25 mouse cellular contexts compared by ENCODE assay signal in the genomic region with DNA sequence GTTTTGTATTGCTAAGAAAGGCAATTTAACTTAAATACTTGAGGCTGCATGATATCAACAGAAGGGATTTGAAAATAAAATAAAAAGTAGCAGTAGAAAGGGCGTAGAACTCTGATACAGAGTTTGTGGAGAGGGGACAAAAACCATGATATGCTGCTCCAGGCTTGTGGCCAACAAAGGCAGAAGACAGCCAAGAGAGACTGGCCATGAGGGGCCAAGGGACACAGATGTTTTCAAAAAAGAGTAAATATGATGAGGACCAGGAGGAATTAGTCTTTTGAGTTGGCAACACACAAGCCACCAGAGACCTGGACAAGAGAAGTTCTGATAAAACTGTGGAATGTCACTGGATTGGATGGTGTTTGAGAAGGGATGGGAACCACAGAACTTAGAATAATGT.
DNase-seq lines count a peak whose midpoint lies in the region; ATAC-seq and TF ChIP-seq lines count a peak whose summit lies in the region.
"Had no signal": no experiment of that assay in that cellular context is flagged by ENCODE, and none has a peak within 500 bp of the region (broad histone marks: within the 10 kb centered on the region; RNA-seq: fewer than 3 reads in every experiment).

No protein-coding gene starts in this region.

- no peak overlapping the region for H3K27ac ChIP-seq in kidney, embryonic 14.5 days (ENCODE audit: low read depth, low read length)
- H3K27ac ChIP-seq in gastrocnemius, adult 2 months, result no peak overlapping the region
- H3K27ac ChIP-seq: forebrain, embryonic 15.5 days; hindbrain, postnatal 0 days; left cerebral cortex, adult 2 months; limb, embryonic 15.5 days; midbrain, embryonic 13.5 days had no signal

- WGBS in kidney, embryonic 14.5 days, result 89% methylated on average over 1 of the region's 1 CpGs

- no peaks in the 10 kb centered on the region for H3K27me3 ChIP-seq in kidney, embryonic 14.5 days (ENCODE audit: control insufficient read depth, insufficient read depth, low read length)
- H3K27me3 ChIP-seq: CH12.LX; forebrain, embryonic 15.5 days; limb, embryonic 15.5 days; midbrain, embryonic 13.5 days; Patski had no signal

- no peak for TF ChIP-seq CTCF in gastrocnemius, adult 2 months (IDR thresholded peaks at IDR 0.05)

- H3K4me1 ChIP-seq in kidney, embryonic 14.5 days (ENCODE audit: control insufficient read depth, insufficient read depth, low read length), result no peaks in the 10 kb centered on the region
- H3K4me1 ChIP-seq: forebrain, embryonic 15.5 days; midbrain, embryonic 13.5 days had no signal

- peak; percentile 14 to 23 for DNase-seq in kidney, postnatal 4 days
- DNase-seq in gastrocnemius, adult 2 months, result peak; percentile 49
- peak; percentile 35 for DNase-seq in gastrocnemius, postnatal 14 days
- peak; percentile 54 to 61 for DNase-seq in heart, postnatal 14 days
- no peak for DNase-seq in left cerebral cortex, adult 18-20 months (ENCODE audit: low spot score in 2 of 2)
- DNase-seq: B cell, adult 2 months; cerebellum, adult 11 months; cerebellum, postnatal 36 days; kidney, adult 9 months; layer of hippocampus, adult 9-11 months; left cerebral cortex, postnatal 4 days; lung, postnatal 10 days; thymus, postnatal 14 days had no signal

- H3K4me2 ChIP-seq in kidney, embryonic 14.5 days (replicated peaks; ENCODE audit: low read depth, low read length), result no peak overlapping the region
- H3K4me2 ChIP-seq: forebrain, embryonic 15.5 days; limb, embryonic 15.5 days; midbrain, embryonic 13.5 days had no signal

- ATAC-seq in kidney, embryonic 14.5 days (ENCODE audit: low FRiP score, low TSS enrichment), result no peak
- no peak for ATAC-seq in frontal cortex, adult (ENCODE audit: low TSS enrichment)
- no peak for ATAC-seq in granulocyte monocyte progenitor cell, adult 5-6 weeks (replicated peaks; ENCODE audit: poor library complexity, severe bottlenecking)
- ATAC-seq: forebrain, embryonic 15.5 days; hindbrain, postnatal 0 days; intestine, embryonic 16.5 days; midbrain, embryonic 13.5 days; Patski had no signal

- no peaks in the 10 kb centered on the region for H3K9me3 ChIP-seq in kidney, embryonic 14.5 days (ENCODE audit: control insufficient read depth, low read length)
- H3K9me3 ChIP-seq: forebrain, embryonic 15.5 days; G1E; limb, embryonic 15.5 days; midbrain, embryonic 13.5 days had no signal

- H3K9ac ChIP-seq in kidney, embryonic 14.5 days (ENCODE audit: low read depth, low read length), result no peak overlapping the region
- H3K9ac ChIP-seq: forebrain, embryonic 15.5 days; limb, embryonic 15.5 days; midbrain, embryonic 13.5 days had no signal

- no peaks in the 10 kb centered on the region for H3K36me3 ChIP-seq in kidney, embryonic 14.5 days (ENCODE audit: control insufficient read depth, insufficient read depth, low read length)
- H3K36me3 ChIP-seq: forebrain, embryonic 15.5 days; G1E; limb, embryonic 15.5 days; midbrain, embryonic 13.5 days had no signal

- no peak overlapping the region for H3K4me3 ChIP-seq in kidney, embryonic 14.5 days (ENCODE audit: low read length)
- H3K4me3 ChIP-seq in gastrocnemius, adult 2 months, result no peak overlapping the region
- H3K4me3 ChIP-seq: forebrain, embryonic 15.5 days; left cerebral cortex, adult 2 months; limb, embryonic 15.5 days; midbrain, embryonic 13.5 days had no signal

- intact Hi-C loops in gastrocnemius, adult 2 months (cut with DNase I), result no loop called here
- intact Hi-C loops in gastrocnemius, postnatal 14 days (cut with DNase I; ENCODE audit: low total_unique reads), result no loop called here
- intact Hi-C loops in heart, postnatal 14 days (cut with DNase I), result no loop called here

Comparison
In these comparisons a context has a peak if more than half of its experiments do, and no peak if none do; other contexts are left out.
1. DNase-seq: peak in kidney, postnatal 4 days (2 of 2), gastrocnemius, adult 2 months (single experiment), gastrocnemius, postnatal 14 days (single experiment) and heart, postnatal 14 days (2 of 2); none in left cerebral cortex, adult 18-20 months (0 of 2).